Mouse (Mus musculus) midbrain, embryonic 10.5 days (tissue): ENCODE data around the gene Lsm2. TPM values are rescaled to one million over a fixed set of nuclear protein-coding genes. Genes with fewer than 3 reads are reported as not detected.
"Not testable (repeated sequence)": the region's sequence is repeated elsewhere in the genome, so short reads cannot be mapped to it uniquely, and the experiment has no call there.

Experiments
- DNase-seq: peaks from one replicate; pipeline ENCODE4 v3.0.0-alpha.2; 2017; ENCODE audit warnings: low spot score
- H3K27ac ChIP-seq: fragments of 300-500 bp; sonication (generic); replicated peaks from 2 replicates; pipeline ENCODE4 v1.5.1; 2016; ENCODE audit warnings: mild to moderate bottlenecking
- H3K27me3 ChIP-seq: fragments of 300-500 bp; sonication (generic); 2 replicates; pipeline ENCODE4 v1.6.1; 2016; ENCODE audit warnings: low read depth, mild to moderate bottlenecking; ENCODE audit not compliant: poor library complexity, severe bottlenecking
- H3K36me3 ChIP-seq: fragments of 300-500 bp; sonication (generic); 2 replicates; pipeline ENCODE4 v1.6.1; 2016; ENCODE audit warnings: mild to moderate bottlenecking, moderate library complexity
- H3K4me1 ChIP-seq: fragments of 300-500 bp; sonication (generic); 2 replicates; pipeline ENCODE4 v1.6.1; 2016
- H3K4me3 ChIP-seq: fragments of 300-500 bp; sonication (generic); 2 replicates; pipeline ENCODE4 v1.5.1; 2016; ENCODE audit warnings: mild to moderate bottlenecking, moderate library complexity
- H3K9me3 ChIP-seq: fragments of 300-500 bp; sonication (generic); replicated peaks from 2 replicates; pipeline ENCODE4 v1.6.1; 2016; ENCODE audit warnings: mild to moderate bottlenecking
- WGBS: fragments of 180-500 bp; shearing (Covaris S2); methylation state at CpG from one replicate; pipeline ENCODE4 v1.1.7; 2016; 5-methylcytosine and 5-hydroxymethylcytosine counted together
- polyA plus RNA-seq: library from polyadenylated mRNA; unstranded; fragments of >200 nt; fragmentation: Nextera tagmentation; extraction: Ambion mirVana; gene quantifications from 2 replicates; pipeline ENCODE4 v1.2.1, GENCODE M21; 2016

The Lsm2 gene
- polyA plus RNA-seq: 307 and 337 TPM in 2 replicates

- H3K36me3 ChIP-seq: peaks cover 44% of the 10 kb centered on the region
- under 1% methylated on average over 58 of the region's 58 CpGs for WGBS
- peaks cover 27% of the 10 kb centered on the region for H3K4me1 ChIP-seq
Measured at GRCm38 (mm10) chr17:34981690-34982180, at the start of gene Lsm2. Gene Lsm2, plus strand, starts transcription at chr17:34981862.

GRCm38 (mm10) chr17:34932287-34932686 is 49.4 kb upstream of the Lsm2 start:
- WGBS: 91% methylated on average over 8 of the region's 8 CpGs
- no peak overlapping the region; the same call in 1 of the 2 replicates for H3K27ac ChIP-seq
- 0 out of 2 replicates have a peak, but pooled peaks cover 15% of the 10 kb centered on the region for H3K36me3 ChIP-seq
- H3K4me3 ChIP-seq: peak overlapping the region; percentile 69
- peaks cover 9% of the 10 kb centered on the region; the same call in 1 of the 2 replicates for H3K27me3 ChIP-seq
- DNase-seq: no peak
- peaks cover 35% of the 10 kb centered on the region for H3K4me1 ChIP-seq
- no peaks in the 10 kb centered on the region for H3K9me3 ChIP-seq

More at GRCm38 (mm10) chr17:34981690-34982180, at the start of gene Lsm2:
- DNase-seq: peak; percentile 93
- Histone ChIP-seq H3K9me3 (no peaks in the 10 kb centered on the region), H3K27me3 (no peaks in the 10 kb centered on the region), H3K4me3 (peak within 1 kb of the TSS; percentile 86), H3K27ac (peak within 1 kb of the TSS; percentile 99)

GRCm38 (mm10) chr17:34934031-34934430 is 47.6 kb upstream of the Lsm2 start:
- Histone ChIP-seq H3K4me3 (peak overlapping the region; percentile 18; the same call in 1 of the 2 replicates), H3K4me1 (peaks cover 35% of the 10 kb centered on the region), H3K27me3 (peaks cover 9% of the 10 kb centered on the region; the same call in 1 of the 2 replicates), H3K27ac (0 out of 2 replicates have a peak overlapping the region, but pooled peaks have one; percentile 9), H3K9me3 (no peaks in the 10 kb centered on the region), H3K36me3 (0 out of 2 replicates have a peak, but pooled peaks cover 15% of the 10 kb centered on the region)
- no peak for DNase-seq
- WGBS: 71% methylated on average over 24 of the region's 24 CpGs

GRCm38 (mm10) chr17:34934830-34935229 is 46.8 kb upstream of the Lsm2 start:
- WGBS: 58% methylated on average over 8 of the region's 8 CpGs
- H3K36me3 ChIP-seq: 0 out of 2 replicates have a peak, but pooled peaks cover 15% of the 10 kb centered on the region
- H3K4me1 ChIP-seq: peaks cover 35% of the 10 kb centered on the region
- peaks cover 9% of the 10 kb centered on the region; the same call in 1 of the 2 replicates for H3K27me3 ChIP-seq
- DNase-seq: no peak
- H3K4me3 ChIP-seq: no peak overlapping the region
- no peaks in the 10 kb centered on the region for H3K9me3 ChIP-seq
- no peak overlapping the region for H3K27ac ChIP-seq

GRCm38 (mm10) chr17:34937960-34938505 is 43.6 kb upstream of the Lsm2 start:
- no peak for DNase-seq
- Histone ChIP-seq H3K27me3 (no peaks in the 10 kb centered on the region), H3K27ac (no peak overlapping the region), H3K36me3 (0 out of 2 replicates have a peak, but pooled peaks cover 13% of the 10 kb centered on the region), H3K4me3 (no peak overlapping the region), H3K9me3 (no peaks in the 10 kb centered on the region), H3K4me1 (peaks cover 25% of the 10 kb centered on the region)
- WGBS: 86% methylated on average over 6 of the region's 6 CpGs

- H3K4me1 ChIP-seq: peaks cover 8% of the 10 kb centered on the region
- WGBS: 8% methylated on average over 15 of the region's 15 CpGs
- H3K36me3 ChIP-seq: no peaks in the 10 kb centered on the region
- peak; percentile 64 for DNase-seq
- H3K9me3 ChIP-seq: no peaks in the 10 kb centered on the region
- peak overlapping the region; percentile 83 for H3K27ac ChIP-seq
- H3K27me3 ChIP-seq: no peaks in the 10 kb centered on the region
- H3K4me3 ChIP-seq: peak overlapping the region; percentile 53
Measured at GRCm38 (mm10) chr17:34941344-34942041, 40.2 kb upstream of the Lsm2 start.

GRCm38 (mm10) chr17:34943128-34943815 is 38.4 kb upstream of the Lsm2 start:
- no peaks in the 10 kb centered on the region for H3K36me3 ChIP-seq
- DNase-seq: no peak
- 90% methylated on average over 4 of the region's 4 CpGs for WGBS

GRCm38 (mm10) chr17:34944362-34944761 is 37.3 kb upstream of the Lsm2 start:
- Histone ChIP-seq H3K27me3 (no peaks in the 10 kb centered on the region), H3K4me1 (peaks cover 8% of the 10 kb centered on the region), H3K4me3 (no peak overlapping the region), H3K36me3 (peaks cover 2% of the 10 kb centered on the region), H3K27ac (no peak overlapping the region), H3K9me3 (no peaks in the 10 kb centered on the region)
- DNase-seq: no peak

More at GRCm38 (mm10) chr17:34943128-34943815, 38.4 kb upstream of the Lsm2 start:
- H3K27ac ChIP-seq: no peak overlapping the region
- no peak overlapping the region for H3K4me3 ChIP-seq
- no peaks in the 10 kb centered on the region for H3K9me3 ChIP-seq
- H3K27me3 ChIP-seq: no peaks in the 10 kb centered on the region
- peaks cover 8% of the 10 kb centered on the region for H3K4me1 ChIP-seq

GRCm38 (mm10) chr17:34946486-34947140 is 35.0 kb upstream of the Lsm2 start:
- Histone ChIP-seq H3K27ac (no peak overlapping the region), H3K4me3 (no peak overlapping the region), H3K27me3 (no peaks in the 10 kb centered on the region), H3K36me3 (peaks cover 24% of the 10 kb centered on the region), H3K4me1 (peaks cover 15% of the 10 kb centered on the region), H3K9me3 (no peaks in the 10 kb centered on the region)
- 94% methylated on average over 5 of the region's 5 CpGs for WGBS
- DNase-seq: no peak

GRCm38 (mm10) chr17:34947606-34948005 is 34.1 kb upstream of the Lsm2 start:
- Histone ChIP-seq H3K36me3 (peaks cover 25% of the 10 kb centered on the region), H3K27me3 (no peaks in the 10 kb centered on the region), H3K9me3 (no peaks in the 10 kb centered on the region), H3K4me3 (no peak overlapping the region), H3K4me1 (peaks cover 11% of the 10 kb centered on the region), H3K27ac (no peak overlapping the region)
- WGBS: 37% methylated on average over 8 of the region's 8 CpGs
- peak; percentile 46 for DNase-seq

GRCm38 (mm10) chr17:34948721-34949552 is 32.7 kb upstream of the Lsm2 start:
- 66% methylated on average over 9 of the region's 9 CpGs for WGBS
- H3K4me1 ChIP-seq: peaks cover 11% of the 10 kb centered on the region
- H3K4me3 ChIP-seq, H3K27me3 ChIP-seq, H3K9me3 ChIP-seq, H3K27ac ChIP-seq: not testable (repeated sequence)
- peaks cover 25% of the 10 kb centered on the region for H3K36me3 ChIP-seq
- DNase-seq: peak; percentile 24
